Comparison of ENCODE assay signal across 17 mouse cellular contexts in genomic region chr16:19245835-19246234, GRCm38 (mm10).
DNase-seq lines count a peak whose midpoint lies in the region; ATAC-seq lines count a peak whose summit lies in the region.
"Had no signal": no experiment of that assay in that cellular context is flagged by ENCODE, and none has a peak within 500 bp of the region (broad histone marks: within the 10 kb centered on the region; RNA-seq: fewer than 3 reads in every experiment).

No protein-coding gene starts in this region.

- peak; percentile 41 for DNase-seq in lung, postnatal 25 days (ENCODE audit: low spot score)
- DNase-seq in lung, postnatal 4 days = no peak
- DNase-seq in A20 (ENCODE audit: low read depth, low spot score) = peak; percentile 66
- peak; percentile 7 for DNase-seq in skeletal muscle tissue, adult 2 months (ENCODE audit: low read depth, low spot score)
- no peak for DNase-seq in layer of hippocampus, postnatal 36 days
- no peak for DNase-seq in ovary, postnatal 10 days (ENCODE audit: low spot score)
- DNase-seq: adrenal gland, adult 8-10 months; cerebellum, adult 8-10 months; cerebellum, postnatal 25 days; gastrocnemius, adult 2 months; gastrocnemius, postnatal 36 days; heart, postnatal 10 days; kidney, adult 18-20 months; kidney, postnatal 25 days had no signal

- ATAC-seq in common myeloid progenitor, adult 5-6 weeks (replicated peaks; ENCODE audit: low read depth, poor library complexity, severe bottlenecking) = 0 out of 2 replicates have a peak, but pooled peaks have one; percentile 25
- ATAC-seq: forebrain, embryonic 15.5 days; midbrain, embryonic 16.5 days had no signal

Comparison
In these comparisons a context has a peak if more than half of its experiments do, and no peak if none do; other contexts are left out.
1. DNase-seq: peak in lung, postnatal 25 days (single experiment), A20 (single experiment) and skeletal muscle tissue, adult 2 months (single experiment); none in lung, postnatal 4 days (0 of 2), layer of hippocampus, postnatal 36 days (0 of 2) and ovary, postnatal 10 days (single experiment).